Mouse (Mus musculus) C2C12 (cell line): ENCODE results near the gene Pnmal2. TPM values are rescaled to one million over a fixed set of nuclear protein-coding genes. Genes with fewer than 3 reads are reported as not detected.

ENCODE experiments used
- H3K27me3 ChIP-seq: one replicate; pipeline ENCODE4 v1.6.1; 2011; ENCODE audit not compliant: control insufficient read depth, insufficient read depth, insufficient read length
- H3K36me3 ChIP-seq: one replicate; pipeline ENCODE4 v1.6.1; 2011; ENCODE audit not compliant: control insufficient read depth, insufficient read depth
- H3K4me3 ChIP-seq: one replicate; pipeline ENCODE4 v1.5.1; 2011; ENCODE audit warnings: mild to moderate bottlenecking, control low read depth; ENCODE audit not compliant: poor library complexity, insufficient read depth, severe bottlenecking
- H3K79me2 ChIP-seq: one replicate; pipeline ENCODE4 v1.6.1; 2011; ENCODE audit not compliant: control insufficient read depth, insufficient read depth
- H3K79me3 ChIP-seq: one replicate; pipeline ENCODE4 v1.6.1; 2011; ENCODE audit warnings: low read depth, control low read depth
- H3ac ChIP-seq: one replicate; pipeline ENCODE3; 2011; ENCODE audit warnings: low read depth; ENCODE audit not compliant: control insufficient read depth, insufficient read length
- CEBPB ChIP-seq: IDR thresholded peaks from one replicate; pipeline ENCODE4 v1.6.1; 2011; ENCODE audit warnings: low read depth, mild to moderate bottlenecking, control low read depth, moderate library complexity
- CTCF ChIP-seq: IDR thresholded peaks from one replicate; pipeline ENCODE4 v1.5.1; 2011; ENCODE audit not compliant: control insufficient read depth, insufficient read depth, insufficient read length
- FOSL1 ChIP-seq: IDR thresholded peaks from one replicate; pipeline ENCODE4 v1.8.0; 2011; ENCODE audit warnings: mild to moderate bottlenecking, low read length; ENCODE audit not compliant: poor library complexity, insufficient read depth, severe bottlenecking
- MAX ChIP-seq: IDR thresholded peaks from one replicate; pipeline ENCODE4 v1.6.1; 2011; ENCODE audit warnings: mild to moderate bottlenecking, control low read depth
- MYOD1 ChIP-seq: IDR thresholded peaks from one replicate; pipeline ENCODE4 v1.6.1; 2011; ENCODE audit warnings: low read depth; ENCODE audit not compliant: control insufficient read depth, insufficient read length
- MYOG ChIP-seq: IDR thresholded peaks from one replicate; pipeline ENCODE4 v1.6.1; 2011; ENCODE audit not compliant: control insufficient read depth, insufficient read length; ENCODE audit errors: extremely low read depth
- USF1 ChIP-seq: IDR thresholded peaks from one replicate; pipeline ENCODE4 v1.6.1; 2011; ENCODE audit warnings: low read depth, mild to moderate bottlenecking, control low read depth, moderate library complexity
- polyA plus RNA-seq: library from polyadenylated mRNA; unstranded; fragments of >200 nt; fragmentation: generic; extraction: Trizol; gene quantifications from one replicate; pipeline ENCODE4 v1.2.1, GENCODE M21; 2012; ENCODE audit warnings: missing spikeins

The Pnmal2 gene
- polyA plus RNA-seq, 1 experiment, result 12.6 TPM

GRCm38 (mm10) chr7:16944808-16945315 lies 380 bp downstream of the Pnmal2 start:
- Histone ChIP-seq H3ac (peak overlapping the region; percentile 64), H3K36me3 (no peaks in the 10 kb centered on the region), H3K27me3 (no peaks in the 10 kb centered on the region), H3K79me3 (no peaks in the 10 kb centered on the region), H3K4me3 (no peak overlapping the region), H3K79me2 (no peaks in the 10 kb centered on the region)
- TF ChIP-seq FOSL1 (no peak), MAX (no peak), CTCF (no peak), USF1 (no peak)

- Histone ChIP-seq H3K4me3 (no peak overlapping the region), H3ac (no peak overlapping the region), H3K27me3 (no peaks in the 10 kb centered on the region), H3K79me2 (no peaks in the 10 kb centered on the region), H3K79me3 (no peaks in the 10 kb centered on the region), H3K36me3 (no peaks in the 10 kb centered on the region)
- TF ChIP-seq MYOD1 (no peak), CTCF (no peak), MAX (no peak), CEBPB (no peak), MYOG (no peak), USF1 (no peak), FOSL1 (no peak)
Observed at GRCm38 (mm10) chr7:16945419-16945818, 937 bp downstream of the Pnmal2 start.

DNA sequence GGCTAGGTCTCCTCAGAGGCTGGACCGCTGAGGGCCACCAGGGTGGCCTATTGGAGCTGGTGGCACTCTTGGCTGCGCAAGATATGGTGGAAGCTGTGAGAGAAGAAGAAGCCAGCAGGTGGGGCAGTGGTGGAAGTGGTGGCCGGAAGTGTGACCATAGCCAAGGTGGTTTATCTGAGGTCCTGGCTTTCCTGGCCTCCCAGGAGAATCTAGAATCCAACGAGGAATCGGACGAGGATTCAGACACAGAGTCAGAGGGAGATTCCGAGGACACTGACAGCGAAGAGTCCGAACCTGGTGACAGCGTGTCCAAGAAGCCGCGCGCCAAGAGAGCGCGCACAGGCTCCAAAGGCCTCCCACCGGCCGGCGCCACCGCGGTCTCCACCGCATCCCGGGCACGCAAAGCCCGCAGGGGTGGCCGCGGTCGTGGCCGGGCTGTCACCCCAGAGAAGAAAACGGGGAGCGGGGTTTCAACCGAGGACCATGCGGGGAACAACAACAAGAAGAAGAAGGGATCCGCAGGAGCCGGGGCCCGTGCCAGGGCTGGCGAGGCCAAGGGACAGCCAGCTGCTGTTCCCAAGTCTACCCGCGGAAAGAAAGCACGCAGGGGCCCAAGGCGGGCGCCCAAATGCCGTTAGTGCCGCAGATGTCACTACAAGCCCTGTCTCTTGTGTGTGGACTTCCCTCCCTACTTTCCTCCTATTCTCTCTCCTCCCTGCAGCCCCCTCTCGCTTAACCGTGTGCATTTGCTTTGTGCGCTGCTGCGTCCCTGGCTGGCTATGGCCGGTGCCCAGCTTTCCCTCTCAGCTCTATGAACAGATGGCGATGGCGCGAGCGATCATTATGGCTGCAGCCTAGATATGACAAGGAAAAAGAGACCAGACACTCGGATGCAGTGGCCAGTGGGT lies 2.2 kb downstream of the Pnmal2 start:
- no peaks in the 10 kb centered on the region for H3K79me2 ChIP-seq
- no peak for TF ChIP-seq CEBPB
- no peak for TF ChIP-seq MAX
- no peak for TF ChIP-seq FOSL1
- TF ChIP-seq CTCF, result no peak
- no peak for TF ChIP-seq MYOG
- no peak for TF ChIP-seq MYOD1
- no peak for TF ChIP-seq USF1
- H3K27me3 ChIP-seq, result no peaks in the 10 kb centered on the region
- H3ac ChIP-seq, result peak overlapping the region; percentile 36
- H3K4me3 ChIP-seq, result no peak overlapping the region
- H3K79me3 ChIP-seq, result no peaks in the 10 kb centered on the region
- no peaks in the 10 kb centered on the region for H3K36me3 ChIP-seq

GRCm38 (mm10) chr7:16947349-16947895 lies 2.9 kb downstream of the Pnmal2 start:
- no peaks in the 10 kb centered on the region for H3K79me2 ChIP-seq
- H3K79me3 ChIP-seq, result no peaks in the 10 kb centered on the region
- H3K27me3 ChIP-seq, result no peaks in the 10 kb centered on the region
- TF ChIP-seq FOSL1 (no peak), USF1 (no peak), MYOG (no peak), MAX (no peak), CEBPB (no peak), MYOD1 (no peak), CTCF (no peak)
- peak overlapping the region; percentile 36 for H3ac ChIP-seq
- no peak overlapping the region for H3K4me3 ChIP-seq
- H3K36me3 ChIP-seq, result no peaks in the 10 kb centered on the region

DNA sequence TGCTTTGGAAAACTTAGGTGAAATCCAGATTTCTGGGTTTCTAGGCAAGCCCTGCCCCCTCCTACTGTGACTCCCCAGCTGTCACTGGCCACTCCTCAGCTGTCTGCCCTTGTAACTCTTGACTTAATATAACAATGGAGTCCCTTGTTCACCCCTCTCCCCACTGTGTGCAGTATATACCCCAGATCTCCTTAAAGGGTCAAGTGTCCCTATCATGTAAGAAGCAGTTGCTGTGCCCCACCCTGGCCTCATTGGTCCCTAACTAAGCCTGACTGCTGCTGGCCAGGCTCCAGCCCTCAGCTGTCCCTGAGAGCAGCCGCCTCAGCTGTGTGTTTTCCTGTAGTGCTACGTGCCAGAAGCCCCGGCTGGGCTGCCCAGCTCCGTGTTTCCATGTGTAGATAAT lies 3.5 kb downstream of the Pnmal2 start:
- Histone ChIP-seq H3K36me3 (no peaks in the 10 kb centered on the region), H3K4me3 (no peak overlapping the region), H3K79me2 (no peaks in the 10 kb centered on the region), H3ac (peak overlapping the region; percentile 51), H3K27me3 (no peaks in the 10 kb centered on the region), H3K79me3 (no peaks in the 10 kb centered on the region)
- TF ChIP-seq MYOD1 (peak; percentile 93), USF1 (no peak), MYOG (no peak), MAX (no peak)
